Comparison of ENCODE assay signal across 11 mouse cellular contexts in the genomic region with DNA sequence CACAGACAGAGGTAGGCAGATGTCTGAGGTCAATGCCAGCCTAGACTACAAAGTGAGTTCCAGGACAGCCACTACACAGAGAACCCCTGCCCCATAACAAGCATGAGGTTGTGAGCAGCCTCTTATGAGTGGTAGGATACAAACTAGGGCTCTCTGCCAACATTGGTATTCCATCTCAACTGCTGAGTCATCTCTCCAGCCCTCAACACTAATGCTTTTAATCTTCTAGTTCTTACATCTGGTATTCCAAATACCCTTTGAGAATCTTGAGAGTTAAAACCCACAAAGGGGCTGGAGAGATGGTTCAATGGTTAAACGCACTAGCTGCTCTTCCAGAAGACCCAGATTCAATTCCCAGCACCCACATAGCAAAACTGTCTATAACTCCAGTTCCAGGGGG. TPM values are rescaled to one million over a fixed set of nuclear protein-coding genes. Genes with fewer than 3 reads are reported as not detected.
DNase-seq lines count a peak whose midpoint lies in the region.
"Had no signal": no experiment of that assay in that cellular context is flagged by ENCODE, and none has a peak within 500 bp of the region (broad histone marks: within the 10 kb centered on the region; RNA-seq: fewer than 3 reads in every experiment).

No protein-coding gene starts in this region.

- no peaks in the 10 kb centered on the region for H3K4me1 ChIP-seq in midbrain, embryonic 10.5 days

- no peak overlapping the region for H3K4me3 ChIP-seq in midbrain, embryonic 10.5 days
- H3K4me3 ChIP-seq: left cerebral cortex, adult 2 months had no signal

- no peaks in the 10 kb centered on the region for H3K9me3 ChIP-seq in midbrain, embryonic 10.5 days (replicated peaks)

- DNase-seq in adrenal gland, postnatal 14 days, result peak; percentile 49
- no peak for DNase-seq in adrenal gland, adult 8-10 months
- DNase-seq in kidney, postnatal 14 days, result peak; percentile 28
- no peak for DNase-seq in kidney, adult 9 months
- peak; percentile 40 for DNase-seq in MEL-GATA-1-ER (ENCODE audit: extremely low read depth, low read depth)
- DNase-seq in lung, postnatal 36 days, result peak; percentile 53
- no peak for DNase-seq in spleen, postnatal 10 days (ENCODE audit: low spot score in 2 of 2)
- no peak for DNase-seq in midbrain, embryonic 10.5 days (ENCODE audit: low spot score)
- DNase-seq: cerebellum, postnatal 36 days; liver had no signal

- H3K36me3 ChIP-seq in midbrain, embryonic 10.5 days, result peaks cover 34% of the 10 kb centered on the region

- no peaks in the 10 kb centered on the region for H3K27me3 ChIP-seq in midbrain, embryonic 10.5 days (ENCODE audit: low read depth, poor library complexity, severe bottlenecking)

- 83% methylated on average over 1 of the region's 1 CpGs for WGBS in midbrain, embryonic 10.5 days

- no peak overlapping the region for H3K27ac ChIP-seq in midbrain, embryonic 10.5 days (replicated peaks)
- H3K27ac ChIP-seq: left cerebral cortex, adult 2 months had no signal

RNA-seq across cellular contexts. Expression of gene Cdc42, which starts 18.1 kb away (rescaled TPM):
- total RNA-seq in adrenal gland, postnatal 14 days (2021), result 355 and 372 TPM in 2 replicates
- 100 to 1,000 TPM; 385 to 468 (median 412) TPM for total RNA-seq in adrenal gland, adult 8-10 months (2022)
- 605 and 627 TPM in 2 replicates for polyA plus RNA-seq in midbrain, embryonic 10.5 days (2016; fragmentation: Nextera tagmentation; extraction: Ambion mirVana)

Comparison
In these comparisons a context has a peak if more than half of its experiments do, and no peak if none do; other contexts are left out.
1. DNase-seq: peak in adrenal gland, postnatal 14 days (single experiment), kidney, postnatal 14 days (single experiment), MEL-GATA-1-ER (single experiment) and lung, postnatal 36 days (single experiment); none in adrenal gland, adult 8-10 months (single experiment), kidney, adult 9 months (single experiment), spleen, postnatal 10 days (0 of 2) and midbrain, embryonic 10.5 days (single experiment).